Mouse (Mus musculus) testis, adult 2 months (tissue): Measurements from ENCODE around the gene Spats2l. TPM values are rescaled to one million over a fixed set of nuclear protein-coding genes. Genes with fewer than 3 reads are reported as not detected.

Experiments used
- H3K27ac ChIP-seq: fragments of 200-500 bp; 2 replicates; pipeline ENCODE4 v1.5.1; 2012; ENCODE audit warnings: low read depth, low read length; ENCODE audit not compliant: control insufficient read depth, insufficient read depth
- H3K27me3 ChIP-seq: fragments of 200-500 bp; 2 replicates; pipeline ENCODE4 v1.6.1; 2012; ENCODE audit warnings: mild to moderate bottlenecking, low read length, moderate library complexity; ENCODE audit not compliant: control insufficient read depth, insufficient read depth
- H3K36me3 ChIP-seq: fragments of 200-500 bp; 2 replicates; pipeline ENCODE4 v1.6.1; 2012; ENCODE audit warnings: mild to moderate bottlenecking, low read length; ENCODE audit not compliant: control insufficient read depth, insufficient read depth
- H3K4me1 ChIP-seq: fragments of 200-500 bp; 2 replicates; pipeline ENCODE4 v1.6.1; 2012; ENCODE audit warnings: low read length; ENCODE audit not compliant: control insufficient read depth, insufficient read depth
- H3K4me3 ChIP-seq: fragments of 200-500 bp; 2 replicates; pipeline ENCODE4 v1.5.1; 2012; ENCODE audit warnings: low read depth, mild to moderate bottlenecking, low read length, moderate library complexity, mixed read lengths; ENCODE audit not compliant: control insufficient read depth
- CTCF ChIP-seq: fragments of 200-500 bp; IDR thresholded peaks from 2 replicates; pipeline ENCODE4 v1.5.1; 2012; ENCODE audit warnings: low read depth, mild to moderate bottlenecking, inconsistent platforms, low read length, moderate library complexity; ENCODE audit not compliant: control insufficient read depth, insufficient read depth, insufficient replicate concordance
- POLR2A ChIP-seq: fragments of 200-500 bp; IDR thresholded peaks from 2 replicates; pipeline ENCODE4 v1.6.1; 2012; ENCODE audit warnings: low read depth, mild to moderate bottlenecking, inconsistent platforms, low read length, moderate library complexity; ENCODE audit not compliant: control insufficient read depth
- polyA plus RNA-seq: library from polyadenylated mRNA; depleted of rRNA; stranded (reverse); fragments of >200 nt; gene quantifications from 2 replicates; pipeline ENCODE4 v1.2.3, GENCODE M21; 2012

The Spats2l gene
- polyA plus RNA-seq, 1 experiment: 0.44 TPM

DNA sequence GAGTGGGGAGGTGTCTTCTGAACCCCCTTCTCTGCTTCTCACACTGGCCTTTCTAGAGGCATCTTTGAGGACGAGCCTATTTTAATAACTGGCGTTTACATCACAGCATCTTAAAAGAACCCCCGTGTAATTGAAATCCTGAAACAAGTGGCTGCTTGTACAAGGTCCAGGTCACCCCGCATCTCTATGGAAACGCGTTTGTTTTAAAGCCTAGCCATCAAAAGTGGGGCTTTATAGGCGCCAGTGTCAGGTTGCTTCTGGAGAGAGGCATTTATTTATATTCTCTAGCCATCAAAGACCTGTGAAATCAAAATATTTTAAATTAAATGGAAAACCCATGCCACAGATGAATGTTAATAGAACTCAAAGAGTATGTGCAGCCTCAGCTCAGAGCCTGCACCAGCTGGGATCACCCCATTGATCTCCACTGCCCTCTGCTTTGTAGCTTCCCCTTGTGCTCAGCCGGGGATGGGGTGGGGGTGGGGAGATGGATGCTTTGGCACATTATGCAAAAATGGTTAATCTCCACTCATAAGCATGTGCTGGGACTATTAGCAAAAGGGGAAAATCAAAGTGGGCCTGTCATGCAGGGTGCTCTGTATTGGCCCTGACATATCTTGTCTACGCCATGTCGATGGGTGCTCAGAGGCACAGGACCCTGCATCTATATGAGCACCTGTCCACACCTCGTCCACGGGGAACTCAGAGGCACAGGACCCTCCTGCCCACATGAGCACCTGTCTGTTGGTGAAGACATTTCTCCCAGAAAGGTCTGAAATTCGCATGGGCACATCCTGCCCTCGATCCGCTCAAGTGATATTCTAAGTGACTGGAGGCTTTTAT lies 73.1 kb downstream of the Spats2l start:
- H3K27me3 ChIP-seq: no peaks in the 10 kb centered on the region
- H3K27ac ChIP-seq: no peak overlapping the region
- no peak for TF ChIP-seq POLR2A
- TF ChIP-seq CTCF: no peak
- no peak overlapping the region for H3K4me3 ChIP-seq
- no peaks in the 10 kb centered on the region for H3K4me1 ChIP-seq
- no peaks in the 10 kb centered on the region for H3K36me3 ChIP-seq

DNA sequence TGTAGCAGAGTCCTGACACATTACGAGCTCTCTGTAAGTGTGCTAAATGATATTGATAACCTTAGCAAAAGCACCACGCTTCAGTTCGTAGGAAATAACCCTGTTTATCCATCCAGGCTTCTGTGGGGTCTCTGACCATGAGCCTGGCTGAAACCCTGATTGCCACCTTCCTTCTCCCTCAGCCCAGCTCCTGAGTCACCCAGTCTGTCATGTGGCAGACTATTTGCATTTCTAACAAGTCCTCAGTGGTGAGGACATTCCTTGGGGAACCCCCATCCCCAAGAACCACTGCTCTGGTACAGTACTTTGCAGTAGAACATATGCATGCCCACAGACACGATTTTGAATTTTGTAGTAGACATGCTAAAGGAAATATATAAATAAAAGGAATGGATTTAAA lies 75.1 kb downstream of the Spats2l start:
- TF ChIP-seq CTCF (no peak), POLR2A (no peak)
- Histone ChIP-seq H3K27me3 (no peaks in the 10 kb centered on the region), H3K27ac (no peak overlapping the region), H3K4me1 (no peaks in the 10 kb centered on the region), H3K4me3 (no peak overlapping the region), H3K36me3 (no peaks in the 10 kb centered on the region)

DNA sequence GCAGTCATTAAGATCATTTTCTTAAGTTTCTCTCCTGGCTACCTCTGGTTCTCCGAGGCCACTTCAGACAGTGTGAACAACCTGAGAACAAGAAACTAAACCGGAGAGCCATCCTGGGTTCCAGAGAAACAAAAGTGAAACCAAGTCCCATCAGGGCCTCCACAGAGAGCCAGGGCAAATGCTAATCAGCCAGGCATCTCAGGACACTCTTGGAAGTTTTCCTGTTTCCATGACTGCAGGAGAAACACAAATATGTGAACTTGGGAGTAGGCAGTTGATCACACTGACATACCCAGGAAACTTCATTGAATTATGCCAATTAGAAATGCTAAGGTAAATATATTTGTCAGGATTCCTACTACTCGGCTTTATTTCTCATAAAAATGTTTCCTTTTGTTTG lies 76.0 kb downstream of the Spats2l start:
- no peak overlapping the region for H3K4me3 ChIP-seq
- TF ChIP-seq CTCF (no peak), POLR2A (no peak)
- no peaks in the 10 kb centered on the region for H3K27me3 ChIP-seq
- H3K27ac ChIP-seq: no peak overlapping the region
- no peaks in the 10 kb centered on the region for H3K4me1 ChIP-seq
- H3K36me3 ChIP-seq: no peaks in the 10 kb centered on the region

GRCm38 (mm10) chr1:57851871-57852270 lies 77.9 kb downstream of the Spats2l start:
- no peak for TF ChIP-seq POLR2A
- no peak for TF ChIP-seq CTCF
- Histone ChIP-seq H3K27ac (no peak overlapping the region), H3K36me3 (no peaks in the 10 kb centered on the region), H3K4me3 (no peak overlapping the region), H3K4me1 (no peaks in the 10 kb centered on the region), H3K27me3 (no peaks in the 10 kb centered on the region)

DNA sequence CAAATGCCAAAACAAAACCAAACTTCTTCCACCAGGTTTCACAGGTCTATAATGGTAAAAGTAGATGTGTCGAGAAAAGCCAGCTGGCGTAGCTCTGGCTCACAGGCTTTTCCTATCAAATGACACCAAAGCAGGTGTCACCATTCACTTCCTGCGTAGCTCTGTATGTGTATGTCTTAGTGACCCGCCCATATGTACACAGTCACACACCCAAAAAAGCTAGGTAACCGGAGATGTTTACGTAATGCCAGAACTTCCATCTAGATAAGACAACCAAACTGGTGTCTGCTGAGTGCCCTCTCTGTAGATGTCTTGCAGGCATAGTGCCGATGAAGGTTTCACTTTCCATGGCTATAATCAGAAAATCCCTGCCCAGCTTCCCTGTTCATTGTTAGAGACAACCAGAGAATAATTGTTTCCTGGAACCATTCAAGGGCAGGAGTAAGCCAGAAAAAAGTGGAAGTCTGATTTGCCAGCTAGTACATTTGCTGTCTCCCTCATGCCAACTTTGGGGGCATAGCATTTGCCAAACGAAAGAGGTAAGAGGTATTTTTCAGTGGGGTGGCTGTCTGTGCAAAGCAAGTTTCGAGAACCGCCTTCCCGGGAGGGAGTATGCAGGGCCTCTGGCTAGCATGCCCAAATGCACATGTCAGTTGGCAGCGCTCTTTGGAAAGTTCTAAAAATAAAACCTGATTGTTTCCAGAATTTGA lies 78.8 kb downstream of the Spats2l start:
- Histone ChIP-seq H3K27ac (no peak overlapping the region), H3K27me3 (no peaks in the 10 kb centered on the region), H3K36me3 (no peaks in the 10 kb centered on the region), H3K4me1 (no peaks in the 10 kb centered on the region), H3K4me3 (no peak overlapping the region)
- TF ChIP-seq POLR2A (no peak), CTCF (no peak)

GRCm38 (mm10) chr1:57857799-57858198 lies 83.8 kb downstream of the Spats2l start:
- TF ChIP-seq CTCF (no peak), POLR2A (no peak)

DNA sequence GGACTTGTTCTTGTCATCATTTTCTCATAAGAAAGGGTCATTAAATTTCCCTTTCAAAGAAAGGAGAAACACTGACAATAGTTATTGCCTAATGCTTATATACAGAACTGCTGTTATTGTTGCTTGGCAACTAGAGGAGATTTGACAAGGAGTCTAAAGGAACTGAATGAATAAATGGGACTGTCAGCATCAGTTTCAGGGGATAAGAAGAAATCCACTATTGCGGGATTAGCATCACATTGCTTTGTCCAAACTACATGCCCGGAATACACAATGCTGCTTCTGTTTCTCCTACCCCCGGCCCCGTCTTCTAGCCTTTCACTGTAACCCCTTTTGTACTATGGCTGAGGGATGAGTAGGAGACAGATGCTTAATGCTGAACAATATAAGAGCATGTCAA lies 88.1 kb downstream of the Spats2l start:
- no peaks in the 10 kb centered on the region for H3K36me3 ChIP-seq
- TF ChIP-seq POLR2A (no peak), CTCF (no peak)
- H3K27ac ChIP-seq: no peak overlapping the region
- H3K4me3 ChIP-seq: no peak overlapping the region
- no peaks in the 10 kb centered on the region for H3K4me1 ChIP-seq
- H3K27me3 ChIP-seq: no peaks in the 10 kb centered on the region

More at GRCm38 (mm10) chr1:57857799-57858198, 83.8 kb downstream of the Spats2l start:
- Histone ChIP-seq H3K4me1 (no peaks in the 10 kb centered on the region), H3K36me3 (no peaks in the 10 kb centered on the region), H3K27me3 (no peaks in the 10 kb centered on the region), H3K4me3 (no peak overlapping the region), H3K27ac (no peak overlapping the region)
